Mouse (Mus musculus) embryonic facial prominence, embryonic 13.5 days (tissue): ENCODE measurements around the gene Pik3r2. TPM values are rescaled to one million over a fixed set of nuclear protein-coding genes. Genes with fewer than 3 reads are reported as not detected.

Experiments
- ATAC-seq: fragments of 200-750 bp; cut with Nextera tagmentation; 2 replicates; pipeline ENCODE4 v1.8.0; 2017; ENCODE audit warnings: low read depth; ENCODE audit not compliant: insufficient number of reproducible peaks, insufficient read depth, low FRiP score, low TSS enrichment
- H3K27ac ChIP-seq: fragments of 300-500 bp; sonication (generic); 2 replicates; pipeline ENCODE4 v1.5.1; 2015; ENCODE audit warnings: moderate library complexity, mild to moderate bottlenecking, inconsistent platforms
- H3K27me3 ChIP-seq: fragments of 300-500 bp; sonication (generic); 2 replicates; pipeline ENCODE4 v1.6.1; 2015; ENCODE audit warnings: mild to moderate bottlenecking, inconsistent platforms
- H3K36me3 ChIP-seq: fragments of 300-500 bp; sonication (generic); 2 replicates; pipeline ENCODE4 v1.6.1; 2015; ENCODE audit warnings: mild to moderate bottlenecking, inconsistent platforms
- H3K4me1 ChIP-seq: fragments of 300-500 bp; sonication (generic); 2 replicates; pipeline ENCODE4 v1.6.1; 2015; ENCODE audit warnings: inconsistent platforms
- H3K4me2 ChIP-seq: fragments of 300-500 bp; sonication (generic); 2 replicates; pipeline ENCODE4 v1.6.1; 2015; ENCODE audit warnings: moderate library complexity, mild to moderate bottlenecking, inconsistent platforms
- H3K4me3 ChIP-seq: fragments of 300-500 bp; sonication (generic); 2 replicates; pipeline ENCODE4 v1.5.1; 2015; ENCODE audit warnings: mild to moderate bottlenecking, inconsistent platforms
- H3K9ac ChIP-seq: fragments of 300-500 bp; sonication (generic); 2 replicates; pipeline ENCODE4 v1.6.1; 2015; ENCODE audit warnings: mild to moderate bottlenecking, inconsistent platforms
- H3K9me3 ChIP-seq: fragments of 300-500 bp; sonication (generic); 2 replicates; pipeline ENCODE4 v1.6.1; 2016; ENCODE audit warnings: inconsistent platforms
- WGBS: fragments of 180-500 bp; shearing (Covaris S2); methylation state at CpG from one replicate; pipeline ENCODE4 v1.1.7; 2015; ENCODE audit warnings: mixed read lengths; 5-methylcytosine and 5-hydroxymethylcytosine counted together
- polyA plus RNA-seq: library from polyadenylated mRNA; unstranded; fragments of >200 nt; fragmentation: Nextera tagmentation; extraction: Ambion mirVana; gene quantifications from 2 replicates; pipeline ENCODE4 v1.2.1, GENCODE M21; 2015

The Pik3r2 gene
- polyA plus RNA-seq, 1 experiment from 2014 or later = 76.8 TPM

- H3K4me3 ChIP-seq = no peak overlapping the region
- WGBS = 84% methylated on average over 8 of the region's 8 CpGs
- H3K4me2 ChIP-seq = no peak overlapping the region
- H3K9me3 ChIP-seq = no peaks in the 10 kb centered on the region
- no peak overlapping the region for H3K27ac ChIP-seq
- no peak for ATAC-seq
- H3K4me1 ChIP-seq = peaks cover 34% of the 10 kb centered on the region
- no peak overlapping the region for H3K9ac ChIP-seq
- no peaks in the 10 kb centered on the region for H3K27me3 ChIP-seq
- H3K36me3 ChIP-seq = peaks cover 25% of the 10 kb centered on the region
These were observed 12.5 kb downstream of the Pik3r2 start for GRCm38 (mm10) chr8:70764026-70764425.

- no peak overlapping the region for H3K27ac ChIP-seq
- H3K4me3 ChIP-seq = no peak overlapping the region
- no peaks in the 10 kb centered on the region for H3K9me3 ChIP-seq
- no peak overlapping the region for H3K4me2 ChIP-seq
- no peaks in the 10 kb centered on the region for H3K27me3 ChIP-seq
- no peak overlapping the region for H3K9ac ChIP-seq
- WGBS = 5% methylated on average over 3 of the region's 3 CpGs
- H3K36me3 ChIP-seq = peaks cover 22% of the 10 kb centered on the region
- peaks cover 40% of the 10 kb centered on the region for H3K4me1 ChIP-seq
- ATAC-seq = no peak
These were observed 13.2 kb downstream of the Pik3r2 start for GRCm38 (mm10) chr8:70763354-70763753.

- peaks cover 23% of the 10 kb centered on the region for H3K36me3 ChIP-seq
- no peak overlapping the region for H3K4me2 ChIP-seq
- H3K27ac ChIP-seq = no peak overlapping the region
- no peak overlapping the region for H3K9ac ChIP-seq
- ATAC-seq = no peak
- H3K4me3 ChIP-seq = no peak overlapping the region
- no peaks in the 10 kb centered on the region for H3K27me3 ChIP-seq
- H3K4me1 ChIP-seq = peaks cover 39% of the 10 kb centered on the region
- WGBS = 89% methylated on average over 1 of the region's 1 CpGs
- H3K9me3 ChIP-seq = no peaks in the 10 kb centered on the region
These were observed 14.4 kb downstream of the Pik3r2 start for GRCm38 (mm10) chr8:70762118-70762517.

DNA sequence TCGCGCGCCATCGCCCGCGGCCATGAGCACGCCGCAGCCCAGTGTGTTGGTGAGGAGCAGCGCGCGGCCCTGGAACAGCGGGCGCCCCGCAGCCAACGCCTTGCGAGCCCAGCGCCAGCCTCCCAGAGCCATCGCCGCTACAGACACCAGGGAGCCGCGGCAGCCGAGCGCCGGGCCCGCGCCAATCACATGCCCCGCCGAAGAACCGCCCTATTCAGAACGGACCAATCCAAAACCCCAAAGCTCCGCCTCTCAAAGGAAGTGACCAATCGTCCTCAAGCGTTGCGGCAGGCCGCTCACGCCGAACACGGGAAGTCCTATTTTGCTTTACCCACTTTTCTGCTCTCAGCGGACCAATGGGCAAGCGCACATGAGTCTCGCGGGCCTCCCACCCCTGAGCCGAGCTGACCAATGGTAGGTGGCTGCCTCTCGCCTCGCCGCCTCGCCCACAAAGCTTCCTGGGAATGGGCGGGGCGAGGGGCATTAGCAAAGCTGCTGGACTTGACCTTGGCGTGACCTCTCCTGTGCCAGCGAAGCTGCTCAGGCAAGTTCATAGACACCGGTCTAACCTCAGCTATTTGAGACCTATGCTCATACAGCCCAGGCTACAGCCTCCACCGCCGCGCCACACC is 15.6 kb downstream of the Pik3r2 start, which contains the start of gene Mpv17l2:
Mpv17l2 (minus strand) TSS at position 172 of the 632 bp plus-strand sequence.
- under 1% methylated on average over 55 of the region's 55 CpGs for WGBS
- Histone ChIP-seq H3K27ac (peak within 1 kb of the TSS; percentile 68), H3K4me1 (peaks cover 30% of the 10 kb centered on the region), H3K9me3 (no peaks in the 10 kb centered on the region), H3K9ac (peak within 1 kb of the TSS; percentile 85), H3K36me3 (peaks cover 35% of the 10 kb centered on the region), H3K4me3 (peak within 1 kb of the TSS; percentile 68), H3K4me2 (peak within 1 kb of the TSS; percentile 99), H3K27me3 (no peaks in the 10 kb centered on the region)
- peak; percentile 94 for ATAC-seq

- peaks cover 36% of the 10 kb centered on the region for H3K36me3 ChIP-seq
- under 1% methylated on average over 22 of the region's 22 CpGs for WGBS
- H3K27me3 ChIP-seq = no peaks in the 10 kb centered on the region
- peak; percentile 0; the same call in 1 of the 2 replicates for ATAC-seq
- peak overlapping the region; percentile 68; the same call in 1 of the 2 replicates for H3K27ac ChIP-seq
- no peaks in the 10 kb centered on the region for H3K9me3 ChIP-seq
- H3K9ac ChIP-seq = peak overlapping the region; percentile 85
- H3K4me2 ChIP-seq = peak overlapping the region; percentile 99
- peak overlapping the region; percentile 68 for H3K4me3 ChIP-seq
- H3K4me1 ChIP-seq = peaks cover 30% of the 10 kb centered on the region
These were observed 16.2 kb downstream of the Pik3r2 start for GRCm38 (mm10) chr8:70760350-70760749.

DNA sequence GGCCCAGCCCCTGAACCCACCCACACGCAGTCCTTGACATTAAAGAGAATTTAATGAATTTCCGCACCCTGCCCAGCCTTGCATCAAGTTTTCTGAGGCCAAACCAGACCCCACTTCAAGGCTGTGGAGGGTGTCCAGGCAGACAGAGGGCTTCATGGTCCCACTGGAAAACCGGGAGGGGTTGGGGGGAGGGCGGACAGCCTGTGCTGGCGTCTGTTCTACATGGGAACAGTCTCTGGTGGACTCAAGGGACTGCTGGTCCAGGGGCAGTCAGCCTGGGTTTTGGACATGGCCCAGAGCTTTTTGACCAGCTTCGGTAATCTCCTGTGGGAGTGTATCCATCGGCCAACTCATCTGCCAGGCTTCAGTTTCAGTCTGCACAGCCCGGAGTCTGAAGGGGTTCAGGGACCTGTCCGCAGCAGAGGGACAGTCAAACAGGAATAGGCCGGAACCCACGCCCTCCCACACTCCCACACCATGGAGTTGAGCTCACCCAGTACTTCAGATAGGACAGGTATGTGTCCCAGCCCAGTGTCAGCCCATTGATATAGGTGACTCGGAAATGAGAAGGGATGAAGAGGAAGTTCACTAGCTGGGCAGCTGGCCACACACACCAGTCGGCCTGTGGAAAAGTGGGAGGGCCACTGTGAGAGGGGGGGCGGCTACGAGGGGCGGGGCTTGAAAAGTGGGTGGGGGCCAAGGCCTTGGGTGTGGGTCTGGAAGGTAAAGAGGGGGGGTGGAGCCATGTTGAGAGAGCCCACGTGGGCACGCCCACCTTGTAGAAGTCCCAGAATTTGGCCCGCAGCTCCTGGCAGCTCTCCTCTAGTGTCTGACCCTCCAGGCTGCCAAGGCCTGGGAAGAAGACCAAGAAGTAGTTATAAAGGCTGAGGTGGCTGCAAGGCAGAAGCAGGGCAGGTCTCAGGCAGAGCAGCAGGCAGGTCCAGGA is 17.6 kb downstream of the Pik3r2 start:
- Histone ChIP-seq H3K9ac (0 out of 2 replicates have a peak overlapping the region, but pooled peaks have one; percentile 27), H3K4me1 (peaks cover 33% of the 10 kb centered on the region), H3K27me3 (no peaks in the 10 kb centered on the region), H3K4me3 (no peak overlapping the region), H3K4me2 (peak overlapping the region; percentile 99; the same call in 1 of the 2 replicates), H3K9me3 (no peaks in the 10 kb centered on the region), H3K27ac (no peak overlapping the region), H3K36me3 (peaks cover 35% of the 10 kb centered on the region)
- 72% methylated on average over 19 of the region's 19 CpGs for WGBS
- ATAC-seq = no peak

DNA sequence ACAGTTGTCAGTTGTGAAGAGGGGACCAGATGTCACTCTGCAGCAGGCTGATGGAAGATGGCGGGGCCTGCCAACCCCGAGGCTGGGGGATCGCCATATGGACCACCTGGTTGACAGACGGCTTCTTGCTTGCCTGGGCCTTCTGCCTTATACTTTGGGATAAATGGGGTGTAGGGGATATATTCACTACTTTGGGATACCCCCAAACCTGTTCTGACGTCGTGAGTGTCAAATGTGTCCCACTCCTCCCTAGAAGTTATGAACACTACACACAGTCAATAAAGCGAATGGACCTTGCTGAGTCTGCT is 18.3 kb downstream of the Pik3r2 start:
- Histone ChIP-seq H3K36me3 (peaks cover 30% of the 10 kb centered on the region), H3K9me3 (no peaks in the 10 kb centered on the region), H3K27me3 (no peaks in the 10 kb centered on the region), H3K4me1 (peaks cover 37% of the 10 kb centered on the region), H3K4me3 (no peak overlapping the region), H3K27ac (no peak overlapping the region), H3K9ac (no peak overlapping the region), H3K4me2 (no peak overlapping the region)
- ATAC-seq = no peak
- 77% methylated on average over 7 of the region's 7 CpGs for WGBS

DNA sequence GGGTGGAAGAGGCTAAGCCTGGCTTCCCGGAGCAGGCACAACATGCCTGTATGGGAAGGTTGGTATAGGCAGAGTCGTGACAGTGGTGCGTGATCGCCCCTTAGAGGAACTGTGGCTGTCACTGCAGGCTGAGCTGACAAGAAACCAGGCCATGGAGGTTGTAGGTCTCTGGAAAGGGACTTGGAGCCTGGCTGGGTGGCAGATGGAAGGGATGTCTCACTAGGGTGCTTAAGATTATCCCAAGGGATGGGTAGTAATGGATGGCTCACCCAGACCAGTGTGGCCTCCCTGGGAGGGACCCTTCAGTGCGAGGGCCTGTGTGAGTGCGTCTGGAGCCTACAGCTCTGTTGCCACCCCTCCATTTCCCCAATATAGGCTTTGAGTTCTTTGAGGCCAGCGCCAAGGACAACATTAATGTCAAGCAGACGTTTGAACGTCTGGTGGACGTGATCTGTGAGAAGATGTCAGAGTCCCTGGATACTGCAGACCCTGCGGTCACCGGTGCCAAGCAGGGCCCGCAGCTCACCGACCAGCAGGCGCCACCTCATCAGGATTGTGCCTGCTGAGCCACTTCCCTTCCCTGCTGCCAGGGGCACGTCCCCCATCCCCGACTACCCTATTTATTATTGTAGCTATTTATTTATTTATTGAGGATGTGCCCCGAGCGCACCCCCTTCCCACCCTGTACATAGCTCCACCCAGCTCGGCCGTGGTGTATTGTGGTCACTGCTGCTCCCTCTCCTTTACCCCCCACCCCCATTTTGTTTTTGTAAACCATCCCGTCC is 18.8 kb downstream of the Pik3r2 start:
- peak overlapping the region; percentile 46; the same call in 1 of the 2 replicates for H3K9ac ChIP-seq
- H3K27ac ChIP-seq = no peak overlapping the region
- ATAC-seq = no peak
- H3K27me3 ChIP-seq = no peaks in the 10 kb centered on the region
- peaks cover 40% of the 10 kb centered on the region for H3K4me1 ChIP-seq
- peaks cover 30% of the 10 kb centered on the region for H3K36me3 ChIP-seq
- no peak overlapping the region for H3K4me3 ChIP-seq
- 70% methylated on average over 22 of the region's 22 CpGs for WGBS
- H3K4me2 ChIP-seq = no peak overlapping the region
- H3K9me3 ChIP-seq = no peaks in the 10 kb centered on the region

DNA sequence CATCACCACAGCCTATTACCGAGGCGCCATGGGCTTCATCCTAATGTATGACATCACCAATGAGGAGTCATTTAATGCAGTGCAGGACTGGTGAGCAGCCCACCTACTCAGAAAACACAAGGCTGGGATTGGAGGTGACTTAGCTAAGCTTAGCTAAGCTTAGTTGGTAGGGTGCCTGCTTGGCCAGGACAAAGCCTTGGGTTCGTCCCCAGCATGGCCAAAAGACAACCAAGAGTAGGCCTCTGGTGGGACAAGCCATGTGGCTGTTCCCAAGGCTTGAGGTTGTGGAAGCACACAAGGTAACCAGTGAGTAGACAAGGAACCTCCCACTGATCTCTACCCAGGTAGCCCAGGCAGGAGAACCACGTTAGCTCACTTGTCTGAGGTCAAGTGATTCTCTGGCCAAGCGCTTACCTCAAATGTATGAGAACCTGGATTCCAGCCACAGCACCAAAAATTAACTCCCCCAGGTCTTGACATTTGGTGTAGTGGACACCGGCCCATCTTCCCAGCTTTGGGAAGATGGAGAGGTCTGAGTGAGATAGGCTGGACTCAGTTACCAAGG is 20.0 kb downstream of the Pik3r2 start:
- H3K4me2 ChIP-seq = no peak overlapping the region
- H3K4me3 ChIP-seq = no peak overlapping the region
- H3K9ac ChIP-seq = no peak overlapping the region
- peaks cover 40% of the 10 kb centered on the region for H3K4me1 ChIP-seq
- no peak for ATAC-seq
- WGBS = 92% methylated on average over 6 of the region's 6 CpGs
- H3K36me3 ChIP-seq = peaks cover 30% of the 10 kb centered on the region
- no peaks in the 10 kb centered on the region for H3K9me3 ChIP-seq
- no peaks in the 10 kb centered on the region for H3K27me3 ChIP-seq
- H3K27ac ChIP-seq = no peak overlapping the region

DNA sequence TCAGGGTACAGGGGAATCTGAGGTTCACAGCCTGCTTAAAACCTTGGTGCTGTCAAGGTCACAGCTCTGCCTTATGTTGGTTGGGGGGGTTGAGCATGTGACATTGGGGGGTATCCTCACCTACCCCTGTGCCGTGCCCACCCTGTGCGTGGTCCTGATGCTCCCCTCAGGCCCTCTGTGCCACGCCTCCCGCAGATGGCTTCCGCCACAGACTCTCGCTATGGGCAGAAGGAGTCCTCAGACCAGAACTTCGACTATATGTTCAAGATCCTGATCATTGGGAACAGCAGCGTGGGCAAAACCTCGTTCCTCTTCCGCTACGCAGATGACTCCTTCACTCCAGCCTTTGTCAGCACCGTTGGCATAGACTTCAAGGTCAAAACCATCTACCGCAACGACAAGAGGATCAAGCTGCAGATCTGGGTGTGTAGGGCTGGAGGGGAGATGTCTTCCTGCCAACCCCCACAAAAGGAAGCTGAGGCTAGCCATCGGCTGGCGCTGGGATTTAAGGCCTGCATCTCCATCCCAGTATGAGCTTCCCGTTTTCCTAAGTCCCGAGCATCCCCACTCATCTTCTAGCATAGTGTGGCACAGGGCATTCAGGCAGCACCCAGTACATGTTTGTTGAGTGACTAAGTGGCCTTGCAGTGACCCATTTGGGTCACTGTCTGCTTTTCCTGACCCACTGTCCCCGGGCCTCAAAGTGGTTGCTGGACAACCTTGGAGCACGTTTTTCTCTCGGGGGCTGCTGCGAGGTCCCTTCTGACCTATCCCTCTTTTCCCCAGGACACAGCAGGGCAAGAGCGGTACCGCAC is 20.6 kb downstream of the Pik3r2 start:
- Histone ChIP-seq H3K4me2 (peak overlapping the region; percentile 95), H3K36me3 (peaks cover 30% of the 10 kb centered on the region), H3K27ac (no peak overlapping the region), H3K9ac (peak overlapping the region; percentile 90), H3K4me3 (peak overlapping the region; percentile 81), H3K27me3 (no peaks in the 10 kb centered on the region), H3K9me3 (no peaks in the 10 kb centered on the region), H3K4me1 (peaks cover 40% of the 10 kb centered on the region)
- WGBS = 82% methylated on average over 24 of the region's 24 CpGs
- ATAC-seq = no peak
